Mouse (Mus musculus): ENCODE data around the gene Nav2.

DNA sequence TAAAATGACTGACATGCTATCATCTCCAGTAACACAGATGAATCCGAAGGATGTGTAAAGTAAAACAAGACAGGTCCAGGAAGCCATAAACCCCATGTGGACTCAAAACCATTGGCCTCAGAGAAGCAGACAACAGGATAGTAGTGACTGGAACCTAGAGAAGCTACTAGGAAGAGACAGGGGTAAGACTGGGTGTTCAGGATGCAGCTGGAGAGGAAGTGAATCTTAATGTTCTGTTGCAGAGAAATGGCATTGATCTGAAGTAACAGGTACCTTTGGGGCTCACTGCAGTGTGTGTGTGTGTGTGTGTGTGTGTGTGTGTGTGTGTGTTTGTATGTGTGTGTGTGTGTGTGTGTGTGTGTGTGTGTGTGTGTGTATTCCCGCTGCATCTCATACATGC is 231.2 kb downstream of the Nav2 start:
- no peak for TF ChIP-seq POLR2A (IDR thresholded peaks at IDR 0.05; ENCODE audit: control insufficient read depth, extremely low read depth, insufficient read depth, low read length, poor library complexity)
- no peak for TF ChIP-seq CTCF (IDR thresholded peaks at IDR 0.05; ENCODE audit: borderline replicate concordance, control insufficient read depth, extremely low read depth, insufficient read depth, low read length, poor library complexity)
